Mouse (Mus musculus): Measurements from ENCODE around the gene Dusp2. TPM values are rescaled to one million over a fixed set of nuclear protein-coding genes. Genes with fewer than 3 reads are reported as not detected.

The Dusp2 gene
- polyA plus RNA-seq, 1 experiment from 2014 or later: 5.6 TPM

GRCm38 (mm10) chr2:127374131-127374530 lies 38.2 kb downstream of the Dusp2 start:
- Histone ChIP-seq H3K4me1 (ENCODE audit: insufficient read depth) (peaks cover 65% of the 10 kb centered on the region), H3K9ac (replicated peaks) (no peak overlapping the region), H3K36me3 (replicated peaks; ENCODE audit: insufficient read depth, low read length) (no peaks in the 10 kb centered on the region), H3K4me2 (ENCODE audit: low read depth, low read length) (no peak overlapping the region; the same call in 1 of the 2 replicates), H3K27me3 (ENCODE audit: insufficient read depth, low read length) (no peaks in the 10 kb centered on the region), H3K4me3 (ENCODE audit: low read depth, low read length) (no peak overlapping the region), H3K27ac (ENCODE audit: low read depth) (peak overlapping the region; percentile 62; the same call in 1 of the 2 replicates), H3K9me3 (ENCODE audit: low read length) (no peaks in the 10 kb centered on the region)
- ATAC-seq (no peak), DNase-seq (no peak)
- WGBS (ENCODE audit: insufficient replicate concordance): 54% methylated on average over 3 of the region's 3 CpGs
- no peak for TF ChIP-seq EP300 (IDR thresholded peaks at IDR 0.05; ENCODE audit: low read depth)
- TF ChIP-seq CTCF (IDR thresholded peaks at IDR 0.05; ENCODE audit: low read depth): no peak

- Histone ChIP-seq H3K4me2 (ENCODE audit: low read depth, low read length) (0 out of 2 replicates have a peak overlapping the region, but pooled peaks have one; percentile 27), H3K36me3 (replicated peaks; ENCODE audit: insufficient read depth, low read length) (no peaks in the 10 kb centered on the region), H3K4me3 (ENCODE audit: low read depth, low read length) (no peak overlapping the region), H3K9me3 (ENCODE audit: low read length) (no peaks in the 10 kb centered on the region), H3K27me3 (ENCODE audit: insufficient read depth, low read length) (no peaks in the 10 kb centered on the region), H3K9ac (replicated peaks) (no peak overlapping the region), H3K4me1 (ENCODE audit: insufficient read depth) (peaks cover 55% of the 10 kb centered on the region), H3K27ac (ENCODE audit: low read depth) (peak overlapping the region; percentile 62)
- 36% methylated on average over 3 of the region's 3 CpGs for WGBS (ENCODE audit: insufficient replicate concordance)
- TF ChIP-seq EP300 (IDR thresholded peaks at IDR 0.05; ENCODE audit: low read depth) (no peak), CTCF (IDR thresholded peaks at IDR 0.05; ENCODE audit: low read depth) (no peak)
- no peak for ATAC-seq
- DNase-seq: no peak
Observed at GRCm38 (mm10) chr2:127375087-127375486, 39.1 kb downstream of the Dusp2 start.

GRCm38 (mm10) chr2:127375759-127376341 lies 39.9 kb downstream of the Dusp2 start:
- H3K4me2 ChIP-seq (ENCODE audit: low read depth, low read length): no peak overlapping the region
- WGBS (ENCODE audit: insufficient replicate concordance): 46% methylated on average over 7 of the region's 7 CpGs

GRCm38 (mm10) chr2:127376423-127377051 lies 40.6 kb downstream of the Dusp2 start:
- ATAC-seq (no peak), DNase-seq (no peak)
- TF ChIP-seq EP300 (IDR thresholded peaks at IDR 0.05; ENCODE audit: low read depth): no peak
- no peak for TF ChIP-seq CTCF (IDR thresholded peaks at IDR 0.05; ENCODE audit: low read depth)
- H3K4me1 ChIP-seq (ENCODE audit: insufficient read depth): peaks cover 41% of the 10 kb centered on the region
- H3K9ac ChIP-seq (replicated peaks): no peak overlapping the region
- H3K9me3 ChIP-seq (ENCODE audit: low read length): no peaks in the 10 kb centered on the region
- no peak overlapping the region for H3K4me3 ChIP-seq (ENCODE audit: low read depth, low read length)
- H3K4me2 ChIP-seq (ENCODE audit: low read depth, low read length): no peak overlapping the region
- 0 out of 2 replicates have a peak overlapping the region, but pooled peaks have one; percentile 44 for H3K27ac ChIP-seq (ENCODE audit: low read depth)
- H3K36me3 ChIP-seq (replicated peaks; ENCODE audit: insufficient read depth, low read length): no peaks in the 10 kb centered on the region
- 70% methylated on average over 6 of the region's 6 CpGs for WGBS (ENCODE audit: insufficient replicate concordance)
- H3K27me3 ChIP-seq (ENCODE audit: insufficient read depth, low read length): no peaks in the 10 kb centered on the region

More at GRCm38 (mm10) chr2:127375759-127376341, 39.9 kb downstream of the Dusp2 start:
- no peaks in the 10 kb centered on the region for H3K36me3 ChIP-seq (replicated peaks; ENCODE audit: insufficient read depth, low read length)
- TF ChIP-seq EP300 (IDR thresholded peaks at IDR 0.05; ENCODE audit: low read depth) (no peak), CTCF (IDR thresholded peaks at IDR 0.05; ENCODE audit: low read depth) (peak; percentile 71)
- peaks cover 48% of the 10 kb centered on the region for H3K4me1 ChIP-seq (ENCODE audit: insufficient read depth)
- no peak for DNase-seq
- no peak overlapping the region for H3K9ac ChIP-seq (replicated peaks)
- H3K27ac ChIP-seq (ENCODE audit: low read depth): no peak overlapping the region
- no peaks in the 10 kb centered on the region for H3K9me3 ChIP-seq (ENCODE audit: low read length)
- H3K27me3 ChIP-seq (ENCODE audit: insufficient read depth, low read length): no peaks in the 10 kb centered on the region
- H3K4me3 ChIP-seq (ENCODE audit: low read depth, low read length): no peak overlapping the region
- no peak for ATAC-seq

- ATAC-seq: no peak
- no peak overlapping the region for H3K4me2 ChIP-seq (ENCODE audit: low read depth, low read length)
- peaks cover 32% of the 10 kb centered on the region for H3K4me1 ChIP-seq (ENCODE audit: insufficient read depth)
Observed at GRCm38 (mm10) chr2:127377942-127378610, 42.1 kb downstream of the Dusp2 start.

GRCm38 (mm10) chr2:127378611-127378990 lies 42.6 kb downstream of the Dusp2 start:
- 59% methylated on average over 7 of the region's 7 CpGs for WGBS (ENCODE audit: insufficient replicate concordance)
- Histone ChIP-seq H3K4me2 (ENCODE audit: low read depth, low read length) (no peak overlapping the region), H3K9me3 (ENCODE audit: low read length) (no peaks in the 10 kb centered on the region), H3K27me3 (ENCODE audit: insufficient read depth, low read length) (no peaks in the 10 kb centered on the region), H3K4me1 (ENCODE audit: insufficient read depth) (peaks cover 28% of the 10 kb centered on the region), H3K9ac (replicated peaks) (no peak overlapping the region), H3K27ac (ENCODE audit: low read depth) (no peak overlapping the region), H3K4me3 (ENCODE audit: low read depth, low read length) (no peak overlapping the region), H3K36me3 (replicated peaks; ENCODE audit: insufficient read depth, low read length) (no peaks in the 10 kb centered on the region)
- TF ChIP-seq CTCF (IDR thresholded peaks at IDR 0.05; ENCODE audit: low read depth): no peak
- no peak for TF ChIP-seq EP300 (IDR thresholded peaks at IDR 0.05; ENCODE audit: low read depth)
- DNase-seq (no peak), ATAC-seq (no peak)

More at GRCm38 (mm10) chr2:127377942-127378610, 42.1 kb downstream of the Dusp2 start:
- 60% methylated on average over 7 of the region's 7 CpGs for WGBS (ENCODE audit: insufficient replicate concordance)
- TF ChIP-seq CTCF (IDR thresholded peaks at IDR 0.05; ENCODE audit: low read depth): no peak
- no peak for TF ChIP-seq EP300 (IDR thresholded peaks at IDR 0.05; ENCODE audit: low read depth)
- Histone ChIP-seq H3K4me3 (ENCODE audit: low read depth, low read length) (no peak overlapping the region), H3K27ac (ENCODE audit: low read depth) (no peak overlapping the region), H3K36me3 (replicated peaks; ENCODE audit: insufficient read depth, low read length) (no peaks in the 10 kb centered on the region), H3K9me3 (ENCODE audit: low read length) (no peaks in the 10 kb centered on the region), H3K9ac (replicated peaks) (no peak overlapping the region), H3K27me3 (ENCODE audit: insufficient read depth, low read length) (no peaks in the 10 kb centered on the region)
- no peak for DNase-seq

All from liver, postnatal 0 days (tissue).